Mouse (Mus musculus) yolk sac, embryonic 10.5 days (tissue): ENCODE measurements around the gene Hpf1.
A peak's percentile ranks its signal among the peaks of the same experiment; 100 is the strongest.

ENCODE experiments used
- DNase-seq: peaks from one replicate; pipeline ENCODE4 v3.0.0-alpha.2; 2017; ENCODE audit warnings: low spot score

The Hpf1 gene

GRCm38 (mm10) chr8:60889843-60890519, at the start of gene Hpf1:
Gene Hpf1, plus strand, starts transcription at chr8:60890418.
- peak; percentile 97 for DNase-seq

- DNase-seq = no peak
These were observed 47.8 kb upstream of the Hpf1 start for GRCm38 (mm10) chr8:60842388-60842787.

- no peak for DNase-seq
These were observed 32.7 kb upstream of the Hpf1 start for GRCm38 (mm10) chr8:60857559-60857958.

GRCm38 (mm10) chr8:60858091-60858490, 32.1 kb upstream of the Hpf1 start:
- DNase-seq = no peak

- DNase-seq = no peak
These were observed 31.2 kb upstream of the Hpf1 start for GRCm38 (mm10) chr8:60858911-60859476.

- peak; percentile 30 for DNase-seq
These were observed 30.6 kb upstream of the Hpf1 start for GRCm38 (mm10) chr8:60859605-60860004.

GRCm38 (mm10) chr8:60860749-60861148, 29.5 kb upstream of the Hpf1 start:
- no peak for DNase-seq

GRCm38 (mm10) chr8:60861783-60862182, 28.4 kb upstream of the Hpf1 start:
- no peak for DNase-seq

GRCm38 (mm10) chr8:60864875-60865274, 25.3 kb upstream of the Hpf1 start:
- no peak for DNase-seq

- DNase-seq = no peak
These were observed 24.6 kb upstream of the Hpf1 start for GRCm38 (mm10) chr8:60865504-60866114.

GRCm38 (mm10) chr8:60867468-60868115, 22.6 kb upstream of the Hpf1 start:
- no peak for DNase-seq

- DNase-seq = no peak
These were observed 21.8 kb upstream of the Hpf1 start for GRCm38 (mm10) chr8:60868236-60868965.

GRCm38 (mm10) chr8:60869761-60870160, 20.5 kb upstream of the Hpf1 start:
- no peak for DNase-seq

GRCm38 (mm10) chr8:60870231-60871193, 19.7 kb upstream of the Hpf1 start:
- DNase-seq = no peak

GRCm38 (mm10) chr8:60878617-60879016, 11.6 kb upstream of the Hpf1 start:
- no peak for DNase-seq

- no peak for DNase-seq
These were observed 6.6 kb upstream of the Hpf1 start for GRCm38 (mm10) chr8:60883419-60884137.

- no peak for DNase-seq
These were observed 3.5 kb upstream of the Hpf1 start for GRCm38 (mm10) chr8:60886736-60887135.

GRCm38 (mm10) chr8:60889131-60889842, 931 bp upstream of the Hpf1 start:
- DNase-seq = no peak

- no peak for DNase-seq
These were observed 279 bp downstream of the Hpf1 start for GRCm38 (mm10) chr8:60890520-60890874.

GRCm38 (mm10) chr8:60891757-60892156, 1.5 kb downstream of the Hpf1 start:
- DNase-seq = no peak
